Mouse (Mus musculus): ENCODE results near the gene Rasl2-9. TPM values are rescaled to one million over a fixed set of nuclear protein-coding genes. Genes with fewer than 3 reads are reported as not detected.
"Not testable (repeated sequence)": the region's sequence is repeated elsewhere in the genome, so short reads cannot be mapped to it uniquely, and the experiment has no call there.

Gene Rasl2-9
- polyA plus RNA-seq (2014; fragmentation: Nextera tagmentation; extraction: Ambion mirVana) = not detected in 2 replicates

DNA sequence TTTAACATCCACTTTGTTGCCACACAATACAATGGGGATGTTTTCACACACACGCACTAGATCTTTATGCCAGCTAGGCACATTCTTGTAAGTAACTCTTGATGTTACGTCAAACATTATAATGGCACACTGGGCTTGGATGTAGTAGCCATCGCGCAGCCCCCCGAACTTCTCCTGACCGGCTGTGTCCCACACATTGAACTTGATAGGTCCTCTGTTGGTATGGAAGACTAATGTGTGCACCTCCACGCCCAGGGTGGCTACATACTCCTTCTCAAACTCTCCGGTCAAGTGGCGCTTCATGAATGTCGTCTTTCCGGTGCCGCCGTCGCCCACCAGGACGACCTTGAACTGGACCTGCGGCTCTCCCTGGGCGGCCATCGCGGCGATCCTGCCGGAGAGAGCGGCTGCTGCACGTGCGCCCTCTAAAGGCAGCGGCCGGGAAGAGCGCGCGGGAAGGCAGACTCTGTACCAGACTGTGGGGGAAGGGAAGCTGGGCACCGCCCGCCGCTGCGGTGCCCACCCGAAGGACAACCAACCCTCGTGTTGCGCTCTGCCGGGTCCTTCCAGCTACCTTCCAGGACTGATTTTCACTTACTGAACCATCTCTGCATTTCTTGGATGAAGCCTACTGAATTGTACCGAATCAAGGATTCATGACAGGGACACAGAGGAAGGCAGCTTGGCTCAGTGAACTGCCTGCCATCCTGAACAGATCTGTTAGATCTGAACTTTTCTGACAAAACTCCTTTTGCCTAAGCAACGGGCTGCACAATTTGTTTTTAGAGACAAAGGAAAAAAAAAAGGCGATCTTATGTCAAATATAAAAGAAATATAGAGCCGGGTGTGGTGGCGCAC lies at the start of gene Rasl2-9:
Rasl2-9 (minus strand) TSS at position 402 of the 858 bp plus-strand sequence.
- no peaks in the 10 kb centered on the region for H3K4me1 ChIP-seq (ENCODE audit: control insufficient read depth, insufficient read depth, low read length)
- no peak within 1 kb of the TSS for H3K27ac ChIP-seq (ENCODE audit: low read depth, low read length)
- DNase-seq (ENCODE audit: low spot score) (peak; percentile 80), ATAC-seq (ENCODE audit: insufficient read depth, low FRiP score, low TSS enrichment) (peak; percentile 68; the same call in 1 of the 2 replicates)
- H3K36me3 ChIP-seq (ENCODE audit: control insufficient read depth, insufficient read depth, low read length) = no peaks in the 10 kb centered on the region
- H3K9ac ChIP-seq (ENCODE audit: low read length) = peak within 1 kb of the TSS; percentile 42
- no peaks in the 10 kb centered on the region for H3K27me3 ChIP-seq (ENCODE audit: control insufficient read depth, insufficient read depth, low read length)
- H3K4me3 ChIP-seq (ENCODE audit: low read depth, low read length) = no peak within 1 kb of the TSS; the same call in 1 of the 2 replicates
- WGBS = 18% methylated on average over 42 of the region's 42 CpGs
- H3K9me3 ChIP-seq (ENCODE audit: control insufficient read depth, low read length) = no peaks in the 10 kb centered on the region
- peak within 1 kb of the TSS; percentile 45 for H3K4me2 ChIP-seq (ENCODE audit: low read depth)

DNA sequence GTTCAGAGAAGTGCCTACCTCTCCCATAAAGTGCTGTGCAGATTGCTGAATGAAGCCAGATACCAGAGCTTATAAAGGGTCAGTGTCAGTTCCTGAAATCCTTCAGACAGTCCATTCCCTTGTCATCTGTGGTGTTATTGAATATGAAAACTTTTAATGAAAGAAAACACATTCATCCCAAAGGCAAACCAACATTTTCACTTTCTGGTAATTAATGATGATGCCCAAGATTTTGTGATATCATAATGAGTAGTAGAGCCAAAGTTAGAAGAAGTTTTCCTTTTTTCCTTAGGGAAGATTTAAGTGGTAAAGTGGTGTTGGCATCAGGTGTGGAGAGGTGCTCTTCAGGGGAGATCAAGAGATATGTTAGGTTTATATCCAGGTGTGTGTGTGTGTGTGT lies 23.8 kb upstream of the Rasl2-9 start, which contains the start of gene Vmn1r55:
Vmn1r55 (minus strand) TSS at position 101 of the 400 bp plus-strand sequence.
- not testable (repeated sequence) for H3K27ac ChIP-seq (ENCODE audit: low read depth, low read length); H3K36me3 ChIP-seq (ENCODE audit: control insufficient read depth, insufficient read depth, low read length); H3K4me2 ChIP-seq (ENCODE audit: low read depth); ATAC-seq (ENCODE audit: insufficient read depth, low FRiP score, low TSS enrichment); DNase-seq (ENCODE audit: low spot score); H3K27me3 ChIP-seq (ENCODE audit: control insufficient read depth, insufficient read depth, low read length); H3K9me3 ChIP-seq (ENCODE audit: control insufficient read depth, low read length); H3K4me1 ChIP-seq (ENCODE audit: control insufficient read depth, insufficient read depth, low read length); H3K4me3 ChIP-seq (ENCODE audit: low read depth, low read length); H3K9ac ChIP-seq (ENCODE audit: low read length)

DNA sequence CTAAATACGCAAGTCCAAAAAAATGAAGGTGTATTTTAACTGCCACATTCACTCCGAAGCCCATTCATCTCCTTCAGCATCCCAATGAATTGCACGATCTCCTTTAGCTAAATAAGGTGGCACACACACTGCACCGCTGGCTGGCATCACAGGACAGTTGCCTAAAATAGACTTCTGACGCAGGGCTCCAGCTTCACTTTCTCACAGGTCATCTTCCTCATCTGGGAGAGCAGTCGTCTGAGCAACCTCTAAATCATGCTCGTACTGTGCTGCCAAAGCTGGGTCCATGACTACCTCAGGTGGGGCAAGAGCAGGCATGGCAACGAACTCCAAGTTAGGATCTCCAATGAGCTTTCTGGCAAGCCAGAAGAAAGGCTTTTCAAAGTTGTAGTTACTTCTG lies 672 bp downstream of the Rasl2-9 start:
- no peaks in the 10 kb centered on the region for H3K4me1 ChIP-seq (ENCODE audit: control insufficient read depth, insufficient read depth, low read length)
- H3K27me3 ChIP-seq (ENCODE audit: control insufficient read depth, insufficient read depth, low read length) = no peaks in the 10 kb centered on the region
- DNase-seq (ENCODE audit: low spot score) (no peak), ATAC-seq (ENCODE audit: insufficient read depth, low FRiP score, low TSS enrichment) (no peak)
- H3K4me2 ChIP-seq (ENCODE audit: low read depth) = no peak overlapping the region
- H3K9ac ChIP-seq (ENCODE audit: low read length) = no peak overlapping the region
- no peak overlapping the region for H3K27ac ChIP-seq (ENCODE audit: low read depth, low read length)
- WGBS = 90% methylated on average over 8 of the region's 8 CpGs
- no peaks in the 10 kb centered on the region for H3K9me3 ChIP-seq (ENCODE audit: control insufficient read depth, low read length)
- no peaks in the 10 kb centered on the region for H3K36me3 ChIP-seq (ENCODE audit: control insufficient read depth, insufficient read depth, low read length)
- no peak overlapping the region for H3K4me3 ChIP-seq (ENCODE audit: low read depth, low read length)

- Histone ChIP-seq H3K4me2 (ENCODE audit: low read depth) (no peak within 1 kb of the TSS), H3K36me3 (ENCODE audit: control insufficient read depth, insufficient read depth, low read length) (no peaks in the 10 kb centered on the region), H3K4me1 (ENCODE audit: control insufficient read depth, insufficient read depth, low read length) (no peaks in the 10 kb centered on the region), H3K4me3 (ENCODE audit: low read depth, low read length) (no peak within 1 kb of the TSS), H3K27me3 (ENCODE audit: control insufficient read depth, insufficient read depth, low read length) (no peaks in the 10 kb centered on the region), H3K9me3 (ENCODE audit: control insufficient read depth, low read length) (no peaks in the 10 kb centered on the region), H3K27ac (ENCODE audit: low read depth, low read length) (no peak within 1 kb of the TSS), H3K9ac (ENCODE audit: low read length) (no peak within 1 kb of the TSS)
- DNase-seq (ENCODE audit: low spot score) = no peak
- 84% methylated on average over 3 of the region's 3 CpGs for WGBS
- ATAC-seq (ENCODE audit: insufficient read depth, low FRiP score, low TSS enrichment) = no peak
Measured at GRCm38 (mm10) chr7:5116850-5117249, 8.9 kb downstream of the Rasl2-9 start, which contains the start of gene Rfpl4. TSS of gene Rfpl4 (minus strand) at chr7:5116950.

- no peak for DNase-seq (ENCODE audit: low spot score)
Measured at GRCm38 (mm10) chr7:5112701-5113100, 13.0 kb downstream of the Rasl2-9 start.

GRCm38 (mm10) chr7:5109301-5109700 lies 16.4 kb downstream of the Rasl2-9 start:
- 85% methylated on average over 8 of the region's 8 CpGs for WGBS
- Histone ChIP-seq H3K4me2 (ENCODE audit: low read depth) (no peak overlapping the region), H3K36me3 (ENCODE audit: control insufficient read depth, insufficient read depth, low read length) (no peaks in the 10 kb centered on the region), H3K27ac (ENCODE audit: low read depth, low read length) (no peak overlapping the region), H3K4me3 (ENCODE audit: low read depth, low read length) (no peak overlapping the region), H3K27me3 (ENCODE audit: control insufficient read depth, insufficient read depth, low read length) (no peaks in the 10 kb centered on the region), H3K9me3 (ENCODE audit: control insufficient read depth, low read length) (no peaks in the 10 kb centered on the region), H3K9ac (ENCODE audit: low read length) (no peak overlapping the region), H3K4me1 (ENCODE audit: control insufficient read depth, insufficient read depth, low read length) (no peaks in the 10 kb centered on the region)
- DNase-seq (ENCODE audit: low spot score) (no peak), ATAC-seq (ENCODE audit: insufficient read depth, low FRiP score, low TSS enrichment) (no peak)

More at GRCm38 (mm10) chr7:5112701-5113100, 13.0 kb downstream of the Rasl2-9 start:
- ATAC-seq (ENCODE audit: insufficient read depth, low FRiP score, low TSS enrichment) = no peak
- H3K27ac ChIP-seq (ENCODE audit: low read depth, low read length) = no peak overlapping the region
- H3K4me3 ChIP-seq (ENCODE audit: low read depth, low read length) = no peak overlapping the region
- H3K4me1 ChIP-seq (ENCODE audit: control insufficient read depth, insufficient read depth, low read length) = no peaks in the 10 kb centered on the region
- no peaks in the 10 kb centered on the region for H3K36me3 ChIP-seq (ENCODE audit: control insufficient read depth, insufficient read depth, low read length)
- 56% methylated on average over 3 of the region's 3 CpGs for WGBS
- H3K27me3 ChIP-seq (ENCODE audit: control insufficient read depth, insufficient read depth, low read length) = no peaks in the 10 kb centered on the region
- no peak overlapping the region for H3K9ac ChIP-seq (ENCODE audit: low read length)
- H3K4me2 ChIP-seq (ENCODE audit: low read depth) = no peak overlapping the region
- no peaks in the 10 kb centered on the region for H3K9me3 ChIP-seq (ENCODE audit: control insufficient read depth, low read length)

DNA sequence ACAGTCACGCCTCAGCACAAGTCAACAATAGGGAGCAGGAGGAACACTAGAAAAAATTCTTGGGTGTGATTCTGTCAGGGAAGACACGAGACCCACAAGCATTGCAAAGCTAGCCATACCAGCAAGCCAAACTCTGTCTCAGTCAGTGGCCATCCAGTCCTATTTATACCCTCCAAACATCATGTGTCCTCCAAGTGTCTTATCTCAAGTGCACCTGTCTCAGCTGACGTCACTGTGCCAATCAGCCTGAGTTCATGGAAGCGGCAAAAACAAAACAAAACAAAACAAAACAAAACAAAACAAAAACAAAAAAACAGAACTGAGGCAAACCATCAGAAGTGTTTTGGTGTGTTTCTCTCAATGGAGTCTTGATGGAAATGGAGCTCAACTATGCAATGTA lies 17.5 kb downstream of the Rasl2-9 start:
- Histone ChIP-seq H3K36me3 (ENCODE audit: control insufficient read depth, insufficient read depth, low read length) (no peaks in the 10 kb centered on the region), H3K4me1 (ENCODE audit: control insufficient read depth, insufficient read depth, low read length) (no peaks in the 10 kb centered on the region), H3K9me3 (ENCODE audit: control insufficient read depth, low read length) (no peaks in the 10 kb centered on the region), H3K4me3 (ENCODE audit: low read depth, low read length) (no peak overlapping the region), H3K27me3 (ENCODE audit: control insufficient read depth, insufficient read depth, low read length) (no peaks in the 10 kb centered on the region), H3K9ac (ENCODE audit: low read length) (no peak overlapping the region), H3K27ac (ENCODE audit: low read depth, low read length) (no peak overlapping the region), H3K4me2 (ENCODE audit: low read depth) (no peak overlapping the region)
- ATAC-seq (ENCODE audit: insufficient read depth, low FRiP score, low TSS enrichment) = no peak
- no peak for DNase-seq (ENCODE audit: low spot score)
- WGBS = 79% methylated on average over 4 of the region's 4 CpGs

DNA sequence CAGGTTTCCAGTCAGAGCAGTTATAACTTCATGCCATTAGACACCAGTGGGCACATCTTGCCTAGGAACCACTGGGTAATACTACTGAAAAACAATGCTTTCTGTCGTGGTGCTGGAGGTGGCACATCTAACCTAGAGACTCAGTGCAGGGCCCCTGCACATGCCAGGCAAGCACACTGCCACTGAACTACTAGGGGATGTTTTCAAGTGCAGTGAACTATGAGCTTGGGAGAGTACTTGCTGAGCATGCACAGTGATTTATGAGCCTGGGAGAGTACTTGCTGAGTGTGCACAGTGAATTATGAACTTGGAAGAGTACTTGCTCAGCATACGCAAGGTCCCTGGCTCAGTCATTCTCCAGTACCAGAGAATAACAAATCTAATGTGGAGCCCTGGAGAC lies 23.2 kb downstream of the Rasl2-9 start:
- no peak overlapping the region for H3K4me3 ChIP-seq (ENCODE audit: low read depth, low read length)
- H3K9me3 ChIP-seq (ENCODE audit: control insufficient read depth, low read length) = no peaks in the 10 kb centered on the region
- no peak overlapping the region for H3K4me2 ChIP-seq (ENCODE audit: low read depth)
- ATAC-seq (ENCODE audit: insufficient read depth, low FRiP score, low TSS enrichment) = no peak
- H3K4me1 ChIP-seq (ENCODE audit: control insufficient read depth, insufficient read depth, low read length) = no peaks in the 10 kb centered on the region
- WGBS = 81% methylated on average over 2 of the region's 2 CpGs
- no peak overlapping the region for H3K27ac ChIP-seq (ENCODE audit: low read depth, low read length)
- H3K36me3 ChIP-seq (ENCODE audit: control insufficient read depth, insufficient read depth, low read length) = peaks cover 8% of the 10 kb centered on the region
- no peaks in the 10 kb centered on the region for H3K27me3 ChIP-seq (ENCODE audit: control insufficient read depth, insufficient read depth, low read length)
- H3K9ac ChIP-seq (ENCODE audit: low read length) = no peak overlapping the region
- no peak for DNase-seq (ENCODE audit: low spot score)
